19 mouse cellular contexts compared by ENCODE assay signal in genomic region chrX:51886129-51886528, GRCm38 (mm10).
"Had no signal": no experiment of that assay in that cellular context is flagged by ENCODE, and none has a peak within 500 bp of the region (broad histone marks: within the 10 kb centered on the region; RNA-seq: fewer than 3 reads in every experiment).

No protein-coding gene starts in this region.

- H3K27ac ChIP-seq: midbrain, embryonic 10.5 days; midbrain, embryonic 12.5 days; neural tube, embryonic 13.5 days; neural tube, embryonic 15.5 days had no signal

- H3K4me3 ChIP-seq: midbrain, embryonic 10.5 days; midbrain, embryonic 12.5 days; myocyte; neural tube, embryonic 13.5 days; neural tube, embryonic 15.5 days had no signal

- DNase-seq: lung, adult 18-20 months; lung, embryonic 14.5 days; lung, postnatal 10 days; lung, postnatal 4 days; midbrain, embryonic 14.5 days; retina, postnatal 1 day; right cerebral cortex, adult 18-20 months; right cerebral cortex, postnatal 25 days; right cerebral cortex, postnatal 4 days; spleen, adult 18-20 months; thymus, adult 18-20 months; thymus, postnatal 14 days; thymus, postnatal 36 days had no signal

- H3K36me3 ChIP-seq: midbrain, embryonic 10.5 days; midbrain, embryonic 12.5 days; neural tube, embryonic 13.5 days; neural tube, embryonic 15.5 days had no signal

- ATAC-seq: midbrain, embryonic 16.5 days had no signal

- H3K4me1 ChIP-seq: midbrain, embryonic 10.5 days; midbrain, embryonic 12.5 days; neural tube, embryonic 13.5 days; neural tube, embryonic 15.5 days had no signal

- H3K27me3 ChIP-seq: midbrain, embryonic 12.5 days; neural tube, embryonic 13.5 days; neural tube, embryonic 15.5 days had no signal

- H3K4me2 ChIP-seq: lung, embryonic 14.5 days; midbrain, embryonic 12.5 days; neural tube, embryonic 13.5 days; neural tube, embryonic 15.5 days had no signal

- H3K9me3 ChIP-seq: midbrain, embryonic 10.5 days; midbrain, embryonic 12.5 days; neural tube, embryonic 13.5 days; neural tube, embryonic 15.5 days had no signal

- H3K9ac ChIP-seq: lung, embryonic 14.5 days; midbrain, embryonic 12.5 days; neural tube, embryonic 13.5 days; neural tube, embryonic 15.5 days had no signal
